Mouse (Mus musculus) kidney, embryonic 14.5 days (tissue): ENCODE measurements around the gene Celf3. TPM values are rescaled to one million over a fixed set of nuclear protein-coding genes. Genes with fewer than 3 reads are reported as not detected.

Source experiments
- polyA plus RNA-seq: library from polyadenylated mRNA; unstranded; fragments of >200 nt; fragmentation: Nextera tagmentation; extraction: Ambion mirVana; gene quantifications from 2 replicates; pipeline ENCODE4 v1.2.1, GENCODE M21; 2014

Celf3 gene
- polyA plus RNA-seq, 1 experiment from 2014 or later: 0.34 TPM

Other genes with a start within 250 kb of the Celf3 start
- not detected in 2 replicates for gene Gm4778, start 214.3 kb upstream of the Celf3 start, polyA plus RNA-seq
- 10.2 and 12.0 TPM in 2 replicates for gene Them4, start 168.2 kb upstream of the Celf3 start, polyA plus RNA-seq
- gene Them5, start 136.2 kb upstream of the Celf3 start, polyA plus RNA-seq: not detected in 2 replicates
- gene C2cd4d, start 115.9 kb upstream of the Celf3 start, polyA plus RNA-seq: 1.0 and 1.5 TPM in 2 replicates
- 3.4 and 6.1 TPM in 2 replicates for gene Rorc, start 105.5 kb upstream of the Celf3 start, polyA plus RNA-seq
- 0.17 and 0.24 TPM in 2 replicates for gene Lingo4, start 79.8 kb upstream of the Celf3 start, polyA plus RNA-seq
- gene Tdrkh, start 65.0 kb upstream of the Celf3 start, polyA plus RNA-seq: 13.1 and 13.3 TPM in 2 replicates
- gene Mrpl9, start 35.0 kb upstream of the Celf3 start, polyA plus RNA-seq: 71.3 and 73.7 TPM in 2 replicates
- 0.28 and 0.40 TPM in 2 replicates for gene Oaz3, start 34.4 kb upstream of the Celf3 start, polyA plus RNA-seq
- 0.91 and 1.7 TPM in 2 replicates for gene Riiad1, start 2.0 kb downstream of the Celf3 start, polyA plus RNA-seq
- 31.8 and 38.7 TPM in 2 replicates for gene Snx27, start 104.4 kb downstream of the Celf3 start, polyA plus RNA-seq
- gene Gm10972, start 164.8 kb downstream of the Celf3 start, polyA plus RNA-seq: not detected in 2 replicates
- 5.0 and 6.7 TPM in 2 replicates for gene Tuft1, start 180.6 kb downstream of the Celf3 start, polyA plus RNA-seq
- 0.41 and 1.6 TPM in 2 replicates for gene Selenbp2, start 215.3 kb downstream of the Celf3 start, polyA plus RNA-seq